Mouse (Mus musculus) heart, embryonic 15.5 days (tissue): Measurements from ENCODE around the gene Aldh1l1. TPM values are rescaled to one million over a fixed set of nuclear protein-coding genes. Genes with fewer than 3 reads are reported as not detected.

ENCODE experiments used
- ATAC-seq: fragments of 200-750 bp; cut with Nextera tagmentation; replicated peaks from 2 replicates; pipeline ENCODE4 v1.8.0; 2017; ENCODE audit warnings: low read depth, moderate TSS enrichment; ENCODE audit not compliant: insufficient number of reproducible peaks, insufficient read depth, low FRiP score
- H3K27ac ChIP-seq: fragments of 300-500 bp; sonication (generic); 2 replicates; pipeline ENCODE4 v1.5.1; 2015; ENCODE audit warnings: mild to moderate bottlenecking, inconsistent platforms
- H3K27me3 ChIP-seq: fragments of 300-500 bp; sonication (generic); 2 replicates; pipeline ENCODE4 v1.6.1; 2015; ENCODE audit warnings: inconsistent platforms
- H3K36me3 ChIP-seq: fragments of 300-500 bp; sonication (generic); 2 replicates; pipeline ENCODE4 v1.6.1; 2015; ENCODE audit warnings: mild to moderate bottlenecking, inconsistent platforms
- H3K4me1 ChIP-seq: fragments of 300-500 bp; sonication (generic); replicated peaks from 2 replicates; pipeline ENCODE4 v1.6.1; 2015; ENCODE audit warnings: inconsistent platforms
- H3K4me2 ChIP-seq: fragments of 300-500 bp; sonication (generic); 2 replicates; pipeline ENCODE4 v1.6.1; 2015; ENCODE audit warnings: inconsistent platforms, mild to moderate bottlenecking, moderate library complexity
- H3K4me3 ChIP-seq: fragments of 300-500 bp; sonication (generic); 2 replicates; pipeline ENCODE4 v1.5.1; 2015; ENCODE audit warnings: mild to moderate bottlenecking, inconsistent platforms
- H3K9ac ChIP-seq: fragments of 300-500 bp; sonication (generic); 2 replicates; pipeline ENCODE4 v1.6.1; 2015; ENCODE audit warnings: mild to moderate bottlenecking, inconsistent platforms
- H3K9me3 ChIP-seq: fragments of 300-500 bp; sonication (generic); replicated peaks from 2 replicates; pipeline ENCODE4 v1.6.1; 2016; ENCODE audit warnings: inconsistent platforms
- WGBS: fragments of 180-500 bp; shearing (Covaris S2); methylation state at CpG from one replicate; pipeline ENCODE4 v1.1.7; 2015; ENCODE audit warnings: mixed read lengths; 5-methylcytosine and 5-hydroxymethylcytosine counted together
- polyA plus RNA-seq: library from polyadenylated mRNA; unstranded; fragments of >200 nt; fragmentation: Nextera tagmentation; extraction: Ambion mirVana; gene quantifications from 2 replicates; pipeline ENCODE4 v1.2.1, GENCODE M21; 2015

Aldh1l1 gene
- polyA plus RNA-seq, 1 experiment from 2014 or later = 1.8 TPM

DNA sequence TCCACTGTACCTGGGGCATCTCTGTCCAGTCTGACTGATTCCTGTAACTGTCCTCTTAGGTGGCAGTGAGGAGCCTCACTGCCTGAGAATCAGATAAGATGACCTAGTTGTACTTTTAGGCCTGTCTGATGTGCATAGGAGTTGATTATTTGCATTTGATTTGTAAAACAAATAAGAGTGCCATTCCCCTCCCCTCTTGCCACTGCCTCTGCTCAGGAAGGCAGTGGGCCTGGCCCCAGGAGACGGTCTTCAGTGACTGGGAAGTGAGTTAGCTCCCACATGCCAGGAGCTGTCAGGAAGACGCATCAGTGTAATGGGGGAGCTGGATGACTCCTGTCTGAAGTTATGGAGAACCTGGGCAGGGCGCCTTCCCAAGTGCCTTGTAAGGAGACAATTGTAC, 149.4 kb downstream of the Aldh1l1 start:
- H3K4me1 ChIP-seq = no peaks in the 10 kb centered on the region; the same call in 1 of the 2 replicates
- H3K36me3 ChIP-seq = peaks cover 5% of the 10 kb centered on the region; the same call in 1 of the 2 replicates
- H3K27ac ChIP-seq = no peak overlapping the region
- no peak overlapping the region for H3K9ac ChIP-seq
- H3K9me3 ChIP-seq = no peaks in the 10 kb centered on the region
- no peak overlapping the region for H3K4me2 ChIP-seq
- WGBS = 66% methylated on average over 3 of the region's 3 CpGs
- no peak for ATAC-seq
- H3K4me3 ChIP-seq = no peak overlapping the region
- H3K27me3 ChIP-seq = no peaks in the 10 kb centered on the region

DNA sequence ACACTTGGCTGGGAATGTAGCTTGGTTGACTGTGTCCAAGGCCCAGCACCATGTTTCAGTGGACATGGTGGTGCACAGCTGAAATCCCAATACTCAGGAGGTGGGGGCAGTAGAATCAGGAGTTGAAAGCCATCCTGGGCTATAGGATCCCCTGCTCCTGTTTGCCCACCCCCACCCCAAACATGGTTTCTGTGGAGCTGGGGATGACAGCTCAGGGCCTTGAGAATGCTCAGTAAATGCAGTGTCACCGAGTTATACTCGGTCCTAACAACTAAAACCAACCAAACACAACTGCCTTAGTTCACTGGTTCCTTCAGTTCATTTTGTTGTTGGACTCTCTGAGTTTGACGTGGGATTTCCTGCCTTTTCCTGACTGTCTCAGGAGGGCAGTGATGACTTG, 156.8 kb downstream of the Aldh1l1 start:
- 80% methylated on average over 3 of the region's 3 CpGs for WGBS

DNA sequence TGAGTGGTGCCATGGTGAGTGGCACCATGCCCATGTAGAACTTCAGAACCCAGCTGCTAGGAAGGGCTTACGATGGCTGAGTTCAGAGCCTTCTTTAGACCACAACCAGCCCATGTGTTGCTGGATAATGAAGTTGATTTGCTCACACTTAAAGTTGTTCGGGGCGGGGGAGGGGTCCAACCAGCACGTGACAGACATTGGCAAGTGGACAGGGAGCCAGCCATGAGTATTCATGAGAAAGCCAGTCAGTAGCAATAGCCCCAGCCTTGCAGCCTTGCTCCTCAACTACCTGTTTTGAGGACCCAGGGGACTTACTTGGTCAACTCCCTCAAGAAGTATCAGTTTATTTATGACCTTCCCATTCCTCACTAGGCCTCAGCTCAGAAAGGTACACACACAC, 158.7 kb downstream of the Aldh1l1 start:
- Histone ChIP-seq H3K4me2 (no peak overlapping the region), H3K9ac (no peak overlapping the region), H3K4me1 (no peaks in the 10 kb centered on the region), H3K27me3 (no peaks in the 10 kb centered on the region), H3K27ac (no peak overlapping the region), H3K9me3 (no peaks in the 10 kb centered on the region), H3K36me3 (no peaks in the 10 kb centered on the region), H3K4me3 (no peak overlapping the region)
- 71% methylated on average over 4 of the region's 4 CpGs for WGBS
- ATAC-seq = no peak

More for the DNA sequence above, 156.8 kb downstream of the Aldh1l1 start:
- no peak overlapping the region for H3K4me3 ChIP-seq
- H3K9ac ChIP-seq = no peak overlapping the region
- no peak overlapping the region for H3K4me2 ChIP-seq
- peaks cover 5% of the 10 kb centered on the region; the same call in 1 of the 2 replicates for H3K36me3 ChIP-seq
- no peaks in the 10 kb centered on the region for H3K4me1 ChIP-seq
- no peak for ATAC-seq
- H3K27me3 ChIP-seq = no peaks in the 10 kb centered on the region
- no peaks in the 10 kb centered on the region for H3K9me3 ChIP-seq
- no peak overlapping the region for H3K27ac ChIP-seq

DNA sequence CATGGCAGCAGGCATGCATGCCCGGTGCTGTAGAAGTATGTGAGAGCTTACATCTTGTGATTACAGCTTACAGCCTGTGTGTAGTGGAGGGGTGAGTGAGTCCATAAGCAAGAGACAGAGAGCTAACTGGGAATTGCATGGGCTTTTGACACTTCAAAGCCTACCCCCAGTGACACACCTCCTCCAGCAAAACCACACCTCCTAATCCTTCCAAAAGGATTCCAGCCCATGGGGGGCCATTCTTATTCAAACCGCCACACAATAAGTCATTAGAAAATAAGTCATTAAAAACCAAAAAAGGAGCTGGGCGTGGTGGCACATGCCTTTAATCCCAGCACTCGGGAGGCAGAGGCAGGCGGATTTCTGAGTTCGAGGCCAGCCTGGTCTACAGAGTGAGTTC, 162.2 kb downstream of the Aldh1l1 start:
- no peak overlapping the region for H3K27ac ChIP-seq
- no peak overlapping the region for H3K4me3 ChIP-seq

DNA sequence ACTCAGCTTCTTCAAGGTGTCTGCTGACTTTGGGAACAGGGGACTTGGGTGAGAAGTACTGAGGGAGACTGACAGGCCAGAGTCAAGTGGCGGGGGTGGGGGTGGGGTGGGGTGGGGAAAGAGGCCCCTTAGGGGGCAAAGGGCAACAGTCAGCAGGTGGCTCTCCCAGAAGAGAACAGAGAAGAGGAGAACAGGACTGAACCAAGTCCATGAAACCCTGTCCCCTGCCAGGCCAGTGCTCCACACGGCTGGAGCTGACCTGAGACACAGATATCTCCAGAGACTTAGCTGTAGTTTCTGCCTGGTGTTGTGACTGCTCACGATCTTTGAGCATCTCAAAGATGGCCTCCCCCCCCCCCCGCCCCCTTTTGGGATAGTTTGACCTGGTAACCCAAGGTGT, 163.1 kb downstream of the Aldh1l1 start:
- H3K4me2 ChIP-seq = no peak overlapping the region
- H3K27ac ChIP-seq = no peak overlapping the region
- 51% methylated on average over 4 of the region's 4 CpGs for WGBS
- no peaks in the 10 kb centered on the region for H3K27me3 ChIP-seq
- ATAC-seq = no peak
- no peaks in the 10 kb centered on the region for H3K4me1 ChIP-seq
- H3K9ac ChIP-seq = no peak overlapping the region
- no peak overlapping the region for H3K4me3 ChIP-seq
- no peaks in the 10 kb centered on the region for H3K9me3 ChIP-seq
- no peaks in the 10 kb centered on the region for H3K36me3 ChIP-seq

More for the DNA sequence above, 162.2 kb downstream of the Aldh1l1 start:
- no peaks in the 10 kb centered on the region for H3K27me3 ChIP-seq
- H3K4me1 ChIP-seq = no peaks in the 10 kb centered on the region
- H3K9ac ChIP-seq = no peak overlapping the region
- H3K9me3 ChIP-seq = no peaks in the 10 kb centered on the region
- no peak for ATAC-seq
- no peak overlapping the region for H3K4me2 ChIP-seq
- WGBS = 94% methylated on average over 6 of the region's 6 CpGs
- no peaks in the 10 kb centered on the region for H3K36me3 ChIP-seq

Other genes with a start within 250 kb of the Aldh1l1 start
- gene Vmn1r54, start 240.1 kb upstream of the Aldh1l1 start, polyA plus RNA-seq = not detected in 2 replicates
- gene BC048671, start 185.2 kb upstream of the Aldh1l1 start, polyA plus RNA-seq = not detected in 2 replicates
- 0.14 TPM in 1 of 2 replicates, not detected in the other for gene Chst13, start 161.2 kb upstream of the Aldh1l1 start, polyA plus RNA-seq
- 0.15 TPM in 1 of 2 replicates, not detected in the other for gene Uroc1, start 153.1 kb upstream of the Aldh1l1 start, polyA plus RNA-seq
- 5.5 and 8.1 TPM in 2 replicates for gene Zxdc, start 116.9 kb upstream of the Aldh1l1 start, polyA plus RNA-seq
- gene Cfap100, start 57.6 kb upstream of the Aldh1l1 start, polyA plus RNA-seq = 0.32 and 0.42 TPM in 2 replicates
- gene Klf15, start 23.9 kb upstream of the Aldh1l1 start, polyA plus RNA-seq = 22.5 and 22.8 TPM in 2 replicates
- 10.7 and 12.0 TPM in 2 replicates for gene Slc41a3, start 118.3 kb downstream of the Aldh1l1 start, polyA plus RNA-seq